Mouse (Mus musculus): Measurements from ENCODE around the gene Tmem81. TPM values are rescaled to one million over a fixed set of nuclear protein-coding genes. Genes with fewer than 3 reads are reported as not detected.
A peak's percentile ranks its signal among the peaks of the same experiment; 100 is the strongest.

The Tmem81 gene
- total and polyA plus RNA-seq, 2 experiments from 2014 or later, result 0.90 to 3.0 TPM

- DNase-seq (no peak), ATAC-seq (no peak)
- Histone ChIP-seq H3K36me3 (ENCODE audit: insufficient read depth) (peaks cover 62% of the 10 kb centered on the region), H3K4me3 (ENCODE audit: low read depth, low read length) (no peak overlapping the region), H3K27me3 (ENCODE audit: insufficient read depth, low read length) (no peaks in the 10 kb centered on the region), H3K27ac (ENCODE audit: low read depth, low read length) (no peak overlapping the region), H3K4me2 (ENCODE audit: low read depth) (no peak overlapping the region), H3K9ac (no peak overlapping the region), H3K4me1 (ENCODE audit: insufficient read depth) (no peaks in the 10 kb centered on the region), H3K9me3 (ENCODE audit: low read length) (no peaks in the 10 kb centered on the region)
- no peak for TF ChIP-seq CTCF (IDR thresholded peaks at IDR 0.05; ENCODE audit: low read depth)
- 86% methylated on average over 11 of the region's 11 CpGs for WGBS
Measured at GRCm38 (mm10) chr1:132516776-132517175, 10.7 kb downstream of the Tmem81 start.

- no peak overlapping the region for H3K4me2 ChIP-seq (ENCODE audit: low read depth)
- no peak overlapping the region for H3K4me3 ChIP-seq (ENCODE audit: low read depth, low read length)
- no peak for TF ChIP-seq CTCF (IDR thresholded peaks at IDR 0.05; ENCODE audit: low read depth)
- no peaks in the 10 kb centered on the region for H3K27me3 ChIP-seq (ENCODE audit: insufficient read depth, low read length)
- no peak for DNase-seq
- peaks cover 78% of the 10 kb centered on the region for H3K36me3 ChIP-seq (ENCODE audit: insufficient read depth)
- H3K27ac ChIP-seq (ENCODE audit: low read depth, low read length), result no peak overlapping the region
- no peaks in the 10 kb centered on the region for H3K9me3 ChIP-seq (ENCODE audit: low read length)
- no peaks in the 10 kb centered on the region for H3K4me1 ChIP-seq (ENCODE audit: insufficient read depth)
- no peak for ATAC-seq
- WGBS, result 83% methylated on average over 18 of the region's 18 CpGs
- no peak overlapping the region for H3K9ac ChIP-seq
Measured at GRCm38 (mm10) chr1:132518621-132519020, 12.6 kb downstream of the Tmem81 start.

GRCm38 (mm10) chr1:132519734-132520133 is 13.7 kb downstream of the Tmem81 start:
- Histone ChIP-seq H3K27me3 (ENCODE audit: insufficient read depth, low read length) (no peaks in the 10 kb centered on the region), H3K27ac (ENCODE audit: low read depth, low read length) (no peak overlapping the region), H3K4me3 (ENCODE audit: low read depth, low read length) (no peak overlapping the region), H3K4me1 (ENCODE audit: insufficient read depth) (no peaks in the 10 kb centered on the region), H3K9ac (no peak overlapping the region), H3K36me3 (ENCODE audit: insufficient read depth) (peaks cover 76% of the 10 kb centered on the region), H3K4me2 (ENCODE audit: low read depth) (no peak overlapping the region), H3K9me3 (ENCODE audit: low read length) (no peaks in the 10 kb centered on the region)
- ATAC-seq (no peak), DNase-seq (no peak)
- no peak for TF ChIP-seq CTCF (IDR thresholded peaks at IDR 0.05; ENCODE audit: low read depth)
- WGBS, result 86% methylated on average over 11 of the region's 11 CpGs

- H3K36me3 ChIP-seq (ENCODE audit: insufficient read depth), result peaks cover 74% of the 10 kb centered on the region
- H3K4me3 ChIP-seq (ENCODE audit: low read depth, low read length), result no peak overlapping the region
- ATAC-seq (peak; percentile 73), DNase-seq (peak; percentile 67)
- no peaks in the 10 kb centered on the region for H3K9me3 ChIP-seq (ENCODE audit: low read length)
- no peaks in the 10 kb centered on the region for H3K4me1 ChIP-seq (ENCODE audit: insufficient read depth)
- H3K9ac ChIP-seq, result no peak overlapping the region
- no peak overlapping the region for H3K4me2 ChIP-seq (ENCODE audit: low read depth)
- TF ChIP-seq CTCF (IDR thresholded peaks at IDR 0.05; ENCODE audit: low read depth), result peak; percentile 53
- H3K27me3 ChIP-seq (ENCODE audit: insufficient read depth, low read length), result no peaks in the 10 kb centered on the region
- 27% methylated on average over 2 of the region's 6 CpGs for WGBS
- no peak overlapping the region for H3K27ac ChIP-seq (ENCODE audit: low read depth, low read length)
Measured at GRCm38 (mm10) chr1:132520764-132521163, 14.7 kb downstream of the Tmem81 start.

GRCm38 (mm10) chr1:132523048-132523447 is 17.0 kb downstream of the Tmem81 start:
- Histone ChIP-seq H3K27ac (ENCODE audit: low read depth, low read length) (no peak overlapping the region), H3K36me3 (ENCODE audit: insufficient read depth) (peaks cover 73% of the 10 kb centered on the region), H3K4me1 (ENCODE audit: insufficient read depth) (0 out of 2 replicates have a peak, but pooled peaks cover 5% of the 10 kb centered on the region), H3K9me3 (ENCODE audit: low read length) (no peaks in the 10 kb centered on the region), H3K27me3 (ENCODE audit: insufficient read depth, low read length) (no peaks in the 10 kb centered on the region), H3K9ac (no peak overlapping the region), H3K4me3 (ENCODE audit: low read depth, low read length) (no peak overlapping the region), H3K4me2 (ENCODE audit: low read depth) (no peak overlapping the region)
- WGBS, result 61% methylated on average over 8 of the region's 8 CpGs
- DNase-seq (no peak), ATAC-seq (no peak)
- no peak for TF ChIP-seq CTCF (IDR thresholded peaks at IDR 0.05; ENCODE audit: low read depth)

GRCm38 (mm10) chr1:132523920-132524319 is 17.9 kb downstream of the Tmem81 start:
- Histone ChIP-seq H3K9ac (no peak overlapping the region), H3K4me1 (ENCODE audit: insufficient read depth) (0 out of 2 replicates have a peak, but pooled peaks cover 5% of the 10 kb centered on the region), H3K27ac (ENCODE audit: low read depth, low read length) (no peak overlapping the region), H3K36me3 (ENCODE audit: insufficient read depth) (peaks cover 66% of the 10 kb centered on the region), H3K4me3 (ENCODE audit: low read depth, low read length) (no peak overlapping the region), H3K27me3 (ENCODE audit: insufficient read depth, low read length) (no peaks in the 10 kb centered on the region), H3K9me3 (ENCODE audit: low read length) (no peaks in the 10 kb centered on the region), H3K4me2 (ENCODE audit: low read depth) (no peak overlapping the region)
- ATAC-seq (no peak), DNase-seq (no peak)
- 33% methylated on average over 4 of the region's 4 CpGs for WGBS
- TF ChIP-seq CTCF (IDR thresholded peaks at IDR 0.05; ENCODE audit: low read depth), result peak; percentile 64

GRCm38 (mm10) chr1:132525832-132526231 is 19.8 kb downstream of the Tmem81 start:
- Histone ChIP-seq H3K27me3 (ENCODE audit: insufficient read depth, low read length) (no peaks in the 10 kb centered on the region), H3K4me3 (ENCODE audit: low read depth, low read length) (no peak overlapping the region), H3K36me3 (ENCODE audit: insufficient read depth) (peaks cover 57% of the 10 kb centered on the region), H3K4me2 (ENCODE audit: low read depth) (no peak overlapping the region), H3K9ac (peak overlapping the region; percentile 26), H3K4me1 (ENCODE audit: insufficient read depth) (0 out of 2 replicates have a peak, but pooled peaks cover 5% of the 10 kb centered on the region), H3K9me3 (ENCODE audit: low read length) (no peaks in the 10 kb centered on the region), H3K27ac (ENCODE audit: low read depth, low read length) (peak overlapping the region; percentile 79)
- DNase-seq (peak; percentile 95), ATAC-seq (peak; percentile 83)
- 4% methylated on average over 10 of the region's 10 CpGs for WGBS
- TF ChIP-seq CTCF (IDR thresholded peaks at IDR 0.05; ENCODE audit: low read depth), result peak; percentile 96
